Mouse (Mus musculus) liver, embryonic 11.5 days (tissue): ENCODE data around the gene Nsdhl. TPM values are rescaled to one million over a fixed set of nuclear protein-coding genes. Genes with fewer than 3 reads are reported as not detected.

Source experiments
- ATAC-seq: fragments of 200-750 bp; cut with Nextera tagmentation; replicated peaks from 2 replicates; pipeline ENCODE4 v1.8.0; 2017; ENCODE audit warnings: moderate number of reproducible peaks, mild to moderate bottlenecking, moderate TSS enrichment, moderate library complexity; ENCODE audit not compliant: low FRiP score
- DNase-seq: peaks from one replicate; pipeline ENCODE4 v3.0.0-alpha.2; 2017; ENCODE audit warnings: low spot score
- H3K27ac ChIP-seq: fragments of 300-500 bp; sonication (generic); 2 replicates; pipeline ENCODE4 v1.5.1; 2014; ENCODE audit warnings: mild to moderate bottlenecking, low read depth, low read length, control low read depth
- H3K27me3 ChIP-seq: fragments of 300-500 bp; sonication (generic); replicated peaks from 2 replicates; pipeline ENCODE4 v1.6.1; 2014; ENCODE audit warnings: low read length, mixed read lengths; ENCODE audit not compliant: control insufficient read depth, insufficient read depth
- H3K36me3 ChIP-seq: fragments of 300-500 bp; sonication (generic); 2 replicates; pipeline ENCODE4 v1.6.1; 2014; ENCODE audit warnings: mild to moderate bottlenecking, low read length, moderate library complexity, mixed read lengths; ENCODE audit not compliant: control insufficient read depth, insufficient read depth
- H3K4me1 ChIP-seq: fragments of 300-500 bp; sonication (generic); replicated peaks from 2 replicates; pipeline ENCODE4 v1.6.1; 2014; ENCODE audit warnings: low read length, mixed read lengths; ENCODE audit not compliant: control insufficient read depth, insufficient read depth
- H3K4me2 ChIP-seq: fragments of 300-500 bp; sonication (generic); 2 replicates; pipeline ENCODE4 v1.6.1; 2014; ENCODE audit warnings: mild to moderate bottlenecking, control low read depth, moderate library complexity
- H3K4me3 ChIP-seq: fragments of 300-500 bp; sonication (generic); 2 replicates; pipeline ENCODE4 v1.5.1; 2014; ENCODE audit warnings: low read depth, low read length, control low read depth
- H3K9ac ChIP-seq: fragments of 300-500 bp; sonication (generic); 2 replicates; pipeline ENCODE4 v1.6.1; 2014; ENCODE audit warnings: low read depth, low read length, control low read depth
- H3K9me3 ChIP-seq: fragments of 300-500 bp; sonication (generic); 2 replicates; pipeline ENCODE4 v1.6.1; 2016; ENCODE audit warnings: low read length, inconsistent platforms, mixed read lengths; ENCODE audit not compliant: control insufficient read depth
- WGBS: fragments of 180-500 bp; shearing (Covaris S2); extraction: QIAGEN DNeasy Blood & Tissue Kit; methylation state at CpG from one replicate; pipeline ENCODE4 v1.1.7; 2014; 5-methylcytosine and 5-hydroxymethylcytosine counted together
- polyA plus RNA-seq: library from polyadenylated mRNA; unstranded; fragments of >200 nt; fragmentation: Nextera tagmentation; extraction: Ambion mirVana; gene quantifications from 2 replicates; pipeline ENCODE4 v1.2.1, GENCODE M21; 2014

Gene Nsdhl
- polyA plus RNA-seq, 1 experiment from 2014 or later: 29.6 TPM

GRCm38 (mm10) chrX:72921391-72921790, 3.0 kb downstream of the Nsdhl start:
- no peak overlapping the region for H3K9ac ChIP-seq
- DNase-seq: no peak
- WGBS: 84% methylated on average over 2 of the region's 2 CpGs

GRCm38 (mm10) chrX:72953464-72953863, 35.1 kb downstream of the Nsdhl start:
- no peaks in the 10 kb centered on the region for H3K4me1 ChIP-seq
- H3K9me3 ChIP-seq: no peaks in the 10 kb centered on the region
- no peak for DNase-seq
- H3K4me3 ChIP-seq: no peak overlapping the region
- H3K4me2 ChIP-seq: no peak overlapping the region
- no peak overlapping the region for H3K27ac ChIP-seq
- H3K36me3 ChIP-seq: peaks cover 5% of the 10 kb centered on the region; the same call in 1 of the 2 replicates
- no peaks in the 10 kb centered on the region for H3K27me3 ChIP-seq
- no peak for ATAC-seq
- H3K9ac ChIP-seq: no peak overlapping the region
- WGBS: 84% methylated on average over 4 of the region's 4 CpGs

More at GRCm38 (mm10) chrX:72921391-72921790, 3.0 kb downstream of the Nsdhl start:
- ATAC-seq: no peak
- H3K27ac ChIP-seq: no peak overlapping the region
- peaks cover 3% of the 10 kb centered on the region; the same call in 1 of the 2 replicates for H3K27me3 ChIP-seq
- no peaks in the 10 kb centered on the region for H3K9me3 ChIP-seq
- no peaks in the 10 kb centered on the region for H3K36me3 ChIP-seq
- no peak overlapping the region for H3K4me2 ChIP-seq
- H3K4me3 ChIP-seq: no peak overlapping the region
- peaks cover 2% of the 10 kb centered on the region; the same call in 1 of the 2 replicates for H3K4me1 ChIP-seq

- DNase-seq (no peak), ATAC-seq (no peak)
- Histone ChIP-seq H3K36me3 (peaks cover 5% of the 10 kb centered on the region; the same call in 1 of the 2 replicates), H3K4me1 (no peaks in the 10 kb centered on the region), H3K27ac (no peak overlapping the region), H3K9ac (no peak overlapping the region), H3K4me2 (no peak overlapping the region), H3K4me3 (no peak overlapping the region), H3K27me3 (no peaks in the 10 kb centered on the region), H3K9me3 (no peaks in the 10 kb centered on the region)
- 90% methylated on average over 4 of the region's 4 CpGs for WGBS
These were observed 38.1 kb downstream of the Nsdhl start for GRCm38 (mm10) chrX:72956486-72956885.

GRCm38 (mm10) chrX:72960431-72960830, 42.1 kb downstream of the Nsdhl start:
- H3K36me3 ChIP-seq: no peaks in the 10 kb centered on the region
- H3K27ac ChIP-seq: no peak overlapping the region
- H3K4me2 ChIP-seq: no peak overlapping the region
- DNase-seq (no peak), ATAC-seq (no peak)
- no peaks in the 10 kb centered on the region for H3K27me3 ChIP-seq
- WGBS: 74% methylated on average over 4 of the region's 4 CpGs
- no peaks in the 10 kb centered on the region for H3K9me3 ChIP-seq
- H3K4me3 ChIP-seq: no peak overlapping the region
- no peaks in the 10 kb centered on the region for H3K4me1 ChIP-seq
- no peak overlapping the region for H3K9ac ChIP-seq

GRCm38 (mm10) chrX:72961511-72961910, 43.2 kb downstream of the Nsdhl start:
- no peak overlapping the region for H3K4me3 ChIP-seq
- H3K36me3 ChIP-seq: no peaks in the 10 kb centered on the region
- DNase-seq (no peak), ATAC-seq (no peak)
- no peaks in the 10 kb centered on the region for H3K9me3 ChIP-seq
- H3K9ac ChIP-seq: no peak overlapping the region
- no peak overlapping the region for H3K27ac ChIP-seq
- no peak overlapping the region for H3K4me2 ChIP-seq
- no peaks in the 10 kb centered on the region for H3K27me3 ChIP-seq
- WGBS: 62% methylated on average over 3 of the region's 3 CpGs
- no peaks in the 10 kb centered on the region for H3K4me1 ChIP-seq

- Histone ChIP-seq H3K27me3 (0 out of 2 replicates have a peak, but pooled peaks cover 3% of the 10 kb centered on the region), H3K4me1 (no peaks in the 10 kb centered on the region), H3K4me2 (no peak overlapping the region), H3K9me3 (no peaks in the 10 kb centered on the region), H3K9ac (no peak overlapping the region), H3K36me3 (no peaks in the 10 kb centered on the region), H3K27ac (no peak overlapping the region), H3K4me3 (no peak overlapping the region)
- no peak for ATAC-seq
- whole genome bisulfite sequencing: 83% methylated on average over 3 of the region's 3 CpGs
- no peak for DNase-seq
These were observed 44.4 kb downstream of the Nsdhl start for GRCm38 (mm10) chrX:72962743-72963142.

- WGBS: 74% methylated on average over 6 of the region's 6 CpGs
- Histone ChIP-seq H3K4me1 (no peaks in the 10 kb centered on the region; the same call in 1 of the 2 replicates), H3K4me3 (no peak overlapping the region), H3K27ac (no peak overlapping the region), H3K27me3 (peaks cover 18% of the 10 kb centered on the region), H3K9ac (no peak overlapping the region), H3K36me3 (no peaks in the 10 kb centered on the region), H3K4me2 (no peak overlapping the region), H3K9me3 (no peaks in the 10 kb centered on the region)
- DNase-seq (no peak), ATAC-seq (no peak)
These were observed 64.5 kb downstream of the Nsdhl start for GRCm38 (mm10) chrX:72982831-72983230.

GRCm38 (mm10) chrX:72985607-72986006, 67.2 kb downstream of the Nsdhl start:
- Histone ChIP-seq H3K9me3 (no peaks in the 10 kb centered on the region), H3K27ac (no peak overlapping the region), H3K4me3 (no peak overlapping the region), H3K27me3 (peaks cover 27% of the 10 kb centered on the region), H3K36me3 (no peaks in the 10 kb centered on the region), H3K4me2 (no peak overlapping the region), H3K9ac (no peak overlapping the region), H3K4me1 (no peaks in the 10 kb centered on the region; the same call in 1 of the 2 replicates)
- WGBS: 49% methylated on average over 2 of the region's 2 CpGs
- ATAC-seq: peak; percentile 39
- DNase-seq: no peak

GRCm38 (mm10) chrX:72986841-72987519, 68.6 kb downstream of the Nsdhl start, which contains the start of gene Zfp185:
Gene Zfp185 (plus strand): TSS chrX:72987339.
- Histone ChIP-seq H3K27me3 (peaks cover 31% of the 10 kb centered on the region), H3K9ac (no peak within 1 kb of the TSS), H3K4me1 (no peaks in the 10 kb centered on the region; the same call in 1 of the 2 replicates), H3K4me2 (peak within 1 kb of the TSS; percentile 68), H3K9me3 (no peaks in the 10 kb centered on the region), H3K4me3 (peak within 1 kb of the TSS; percentile 41), H3K27ac (no peak within 1 kb of the TSS), H3K36me3 (no peaks in the 10 kb centered on the region)
- peak; percentile 62 for DNase-seq
- WGBS: 17% methylated on average over 30 of the region's 45 CpGs
- ATAC-seq: peak; percentile 70
